Mouse (Mus musculus): ENCODE measurements around the gene Prkag1.
A peak's percentile ranks its signal among the peaks of the same experiment; 100 is the strongest.

The Prkag1 gene

GRCm38 (mm10) chr15:98853161-98853937, 22.0 kb upstream of the Prkag1 start:
- peak; percentile 51 for ATAC-seq (ENCODE audit: insufficient number of reproducible peaks, low FRiP score, low TSS enrichment)

GRCm38 (mm10) chr15:98852733-98853132, 21.4 kb upstream of the Prkag1 start:
- ATAC-seq (ENCODE audit: insufficient number of reproducible peaks, low FRiP score, low TSS enrichment), result no peak

GRCm38 (mm10) chr15:98852071-98852470, 20.8 kb upstream of the Prkag1 start:
- ATAC-seq (ENCODE audit: insufficient number of reproducible peaks, low FRiP score, low TSS enrichment), result no peak

- no peak for ATAC-seq (ENCODE audit: insufficient number of reproducible peaks, low FRiP score, low TSS enrichment)
Measured at GRCm38 (mm10) chr15:98851229-98851818, 20.0 kb upstream of the Prkag1 start.

GRCm38 (mm10) chr15:98850668-98851067, 19.3 kb upstream of the Prkag1 start:
- ATAC-seq (ENCODE audit: insufficient number of reproducible peaks, low FRiP score, low TSS enrichment), result no peak

GRCm38 (mm10) chr15:98849956-98850600, 18.8 kb upstream of the Prkag1 start:
- ATAC-seq (ENCODE audit: insufficient number of reproducible peaks, low FRiP score, low TSS enrichment), result no peak

GRCm38 (mm10) chr15:98849165-98849564, 17.8 kb upstream of the Prkag1 start:
- ATAC-seq (ENCODE audit: insufficient number of reproducible peaks, low FRiP score, low TSS enrichment), result no peak

GRCm38 (mm10) chr15:98846140-98846539, 14.8 kb upstream of the Prkag1 start:
- no peak for ATAC-seq (ENCODE audit: insufficient number of reproducible peaks, low FRiP score, low TSS enrichment)

- ATAC-seq (ENCODE audit: insufficient number of reproducible peaks, low FRiP score, low TSS enrichment), result no peak
Measured at GRCm38 (mm10) chr15:98845149-98845548, 13.8 kb upstream of the Prkag1 start.

- ATAC-seq (ENCODE audit: insufficient number of reproducible peaks, low FRiP score, low TSS enrichment), result no peak
Measured at GRCm38 (mm10) chr15:98843595-98844223, 12.4 kb upstream of the Prkag1 start.

GRCm38 (mm10) chr15:98839671-98840585, 8.6 kb upstream of the Prkag1 start:
- no peak for ATAC-seq (ENCODE audit: insufficient number of reproducible peaks, low FRiP score, low TSS enrichment)

GRCm38 (mm10) chr15:98839161-98839560, 7.8 kb upstream of the Prkag1 start:
- no peak for ATAC-seq (ENCODE audit: insufficient number of reproducible peaks, low FRiP score, low TSS enrichment)

- no peak for ATAC-seq (ENCODE audit: insufficient number of reproducible peaks, low FRiP score, low TSS enrichment)
Measured at GRCm38 (mm10) chr15:98837743-98838103, 6.4 kb upstream of the Prkag1 start.

GRCm38 (mm10) chr15:98837006-98837742, 5.9 kb upstream of the Prkag1 start:
- no peak for ATAC-seq (ENCODE audit: insufficient number of reproducible peaks, low FRiP score, low TSS enrichment)

GRCm38 (mm10) chr15:98835291-98835690, 4.0 kb upstream of the Prkag1 start:
- ATAC-seq (ENCODE audit: insufficient number of reproducible peaks, low FRiP score, low TSS enrichment), result no peak

GRCm38 (mm10) chr15:98834059-98834458, 2.7 kb upstream of the Prkag1 start:
- no peak for ATAC-seq (ENCODE audit: insufficient number of reproducible peaks, low FRiP score, low TSS enrichment)

- ATAC-seq (ENCODE audit: insufficient number of reproducible peaks, low FRiP score, low TSS enrichment), result no peak
Measured at GRCm38 (mm10) chr15:98833281-98833680, 2.0 kb upstream of the Prkag1 start.

GRCm38 (mm10) chr15:98832161-98833058, 1.1 kb upstream of the Prkag1 start:
- no peak for ATAC-seq (ENCODE audit: insufficient number of reproducible peaks, low FRiP score, low TSS enrichment)

GRCm38 (mm10) chr15:98831684-98832035, 339 bp upstream of the Prkag1 start:
- no peak for ATAC-seq (ENCODE audit: insufficient number of reproducible peaks, low FRiP score, low TSS enrichment)

Data from cerebellum, adult (tissue).